Mouse (Mus musculus) cerebellum, adult 18-20 months (tissue): ENCODE measurements around the gene Hhat.

Experiments
- DNase-seq, 2 experiments: peaks; one replicate each; pipeline ENCODE4 v3.0.0; 2021

The Hhat gene

GRCm38 (mm10) chr1:192478176-192478575 lies 292.8 kb downstream of the Hhat start:
- peak in 1 of 2 experiments; percentile 25 for DNase-seq

- DNase-seq: no peak
These were observed 293.5 kb downstream of the Hhat start for GRCm38 (mm10) chr1:192477556-192477955.

- DNase-seq: no peak
These were observed 294.3 kb downstream of the Hhat start for GRCm38 (mm10) chr1:192476704-192477103.

GRCm38 (mm10) chr1:192473134-192473533 lies 297.9 kb downstream of the Hhat start:
- no peak for DNase-seq

GRCm38 (mm10) chr1:192472366-192472765 lies 298.7 kb downstream of the Hhat start:
- DNase-seq: no peak

GRCm38 (mm10) chr1:192463732-192464131 lies 307.3 kb downstream of the Hhat start:
- no peak for DNase-seq

- peak; percentile 53 to 59 for DNase-seq
These were observed 313.4 kb downstream of the Hhat start for GRCm38 (mm10) chr1:192457526-192458206.

GRCm38 (mm10) chr1:192457037-192457436 lies 314.0 kb downstream of the Hhat start:
- no peak for DNase-seq

- DNase-seq: peak in 1 of 2 experiments; percentile 34
These were observed 316.0 kb downstream of the Hhat start for GRCm38 (mm10) chr1:192454981-192455380.

- no peak for DNase-seq
These were observed 316.5 kb downstream of the Hhat start for GRCm38 (mm10) chr1:192454501-192454900.

GRCm38 (mm10) chr1:192451722-192452121 lies 319.3 kb downstream of the Hhat start:
- DNase-seq: peak in 1 of 2 experiments; percentile 36

GRCm38 (mm10) chr1:192450425-192450824 lies 320.6 kb downstream of the Hhat start:
- no peak for DNase-seq

GRCm38 (mm10) chr1:192449572-192450351 lies 321.3 kb downstream of the Hhat start:
- peak; percentile 71 to 80 for DNase-seq

GRCm38 (mm10) chr1:192448512-192448911 lies 322.5 kb downstream of the Hhat start:
- DNase-seq: no peak

GRCm38 (mm10) chr1:192447666-192448065 lies 323.4 kb downstream of the Hhat start:
- no peak for DNase-seq
